Mouse (Mus musculus): ENCODE measurements at regions not wholly inside any gene's neighbourhood (a gene's known extent, or its start where the extent isn't known, plus 50 kb on each side); places are given as distances from the start of the nearest gene placed in this dataset.
"Not testable (repeated sequence)": the region's sequence is repeated elsewhere in the genome, so short reads cannot be mapped to it uniquely, and the experiment has no call there.

DNA sequence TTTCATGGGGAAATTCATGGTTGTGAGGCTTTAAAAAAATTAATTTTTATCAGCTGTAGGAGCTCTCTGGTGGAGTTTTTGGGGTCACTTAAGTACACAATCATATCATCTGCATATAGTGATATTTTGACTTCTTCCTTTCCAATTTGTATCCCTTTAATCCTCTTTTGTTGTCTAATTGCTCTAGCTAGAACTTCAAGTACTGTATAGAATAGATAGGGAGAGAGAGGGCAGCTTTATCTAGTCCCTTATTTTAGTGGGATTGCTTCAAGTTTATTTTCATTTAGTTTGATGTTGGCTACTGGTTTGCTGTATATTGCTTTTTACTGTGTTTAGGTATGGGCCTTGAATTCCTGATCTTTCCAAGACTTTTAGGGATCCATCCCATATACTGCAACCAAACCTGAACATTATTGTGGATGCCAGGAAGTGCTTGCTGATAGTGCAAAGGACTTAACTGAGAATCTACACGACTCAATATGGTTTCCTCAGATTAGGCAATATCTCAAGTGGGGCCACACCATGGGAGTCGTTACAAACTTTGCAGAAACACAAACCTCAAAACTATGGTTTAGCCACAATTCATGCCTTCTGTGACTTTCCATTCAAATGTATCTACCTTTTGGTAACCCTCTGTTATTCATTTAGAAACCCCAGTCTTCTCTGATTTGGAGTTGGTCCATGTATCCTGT, 878.4 kb upstream of the Olfr1507 start:
- not testable (repeated sequence) for DNase-seq

DNA sequence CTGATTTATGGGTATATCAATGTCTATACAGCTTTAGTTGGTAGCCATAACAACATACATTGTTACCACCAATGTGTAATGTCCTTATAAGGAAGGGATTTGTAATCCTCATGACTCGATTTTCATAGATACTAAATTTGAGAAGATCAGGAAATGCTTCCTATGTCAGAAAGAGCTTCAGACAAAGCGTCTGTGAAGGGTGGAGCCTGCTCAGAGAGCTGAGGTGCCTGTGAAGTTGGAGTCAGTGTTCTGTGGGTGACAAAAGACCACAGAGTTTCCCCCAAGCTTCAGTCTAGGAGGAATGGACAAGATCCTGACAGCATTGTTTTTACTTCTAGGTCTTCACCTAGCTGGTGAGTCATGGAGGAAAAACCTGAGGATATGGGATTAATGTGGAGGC, 874.2 kb upstream of the Olfr1507 start:
- no peak for DNase-seq

DNA sequence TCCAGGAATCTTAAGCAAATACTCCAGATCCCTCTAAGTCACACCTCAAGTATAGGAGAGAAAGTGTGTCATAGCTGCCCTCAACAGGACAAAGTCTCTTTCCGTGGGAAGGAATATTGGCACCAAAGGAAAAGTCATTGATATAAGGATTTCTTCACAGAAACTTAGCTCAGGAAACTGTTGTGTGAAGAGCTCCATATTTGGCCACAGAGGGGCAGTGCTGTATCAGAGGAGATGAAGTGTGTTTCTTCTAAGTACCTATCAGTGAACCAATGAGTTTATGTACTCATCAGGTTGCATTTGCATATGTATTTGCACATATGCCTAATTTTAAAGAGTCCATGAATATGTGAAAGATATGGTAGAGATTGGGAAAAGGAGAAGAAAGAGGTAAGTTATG, 871.9 kb upstream of the Olfr1507 start:
- not testable (repeated sequence) for DNase-seq

DNA sequence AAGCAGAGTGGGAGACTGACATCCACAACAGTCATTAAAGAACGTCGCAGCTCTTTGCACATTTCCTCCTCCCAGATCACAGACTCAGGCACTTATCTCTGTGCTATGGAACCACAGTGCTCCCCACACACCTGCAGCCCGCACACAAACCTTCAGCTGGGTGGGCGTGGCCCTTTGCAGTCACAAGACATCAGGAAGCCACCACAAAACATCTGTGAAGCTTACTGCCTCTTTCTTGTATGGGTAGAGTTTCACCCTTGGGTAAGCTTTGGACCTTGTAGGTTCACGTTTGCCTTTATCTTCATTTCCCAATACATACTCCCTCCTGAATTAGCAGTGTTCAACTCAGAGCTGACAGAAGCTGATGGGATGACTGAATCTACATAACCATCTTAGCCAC, 868.4 kb upstream of the Olfr1507 start:
- DNase-seq = not testable (repeated sequence)

DNA sequence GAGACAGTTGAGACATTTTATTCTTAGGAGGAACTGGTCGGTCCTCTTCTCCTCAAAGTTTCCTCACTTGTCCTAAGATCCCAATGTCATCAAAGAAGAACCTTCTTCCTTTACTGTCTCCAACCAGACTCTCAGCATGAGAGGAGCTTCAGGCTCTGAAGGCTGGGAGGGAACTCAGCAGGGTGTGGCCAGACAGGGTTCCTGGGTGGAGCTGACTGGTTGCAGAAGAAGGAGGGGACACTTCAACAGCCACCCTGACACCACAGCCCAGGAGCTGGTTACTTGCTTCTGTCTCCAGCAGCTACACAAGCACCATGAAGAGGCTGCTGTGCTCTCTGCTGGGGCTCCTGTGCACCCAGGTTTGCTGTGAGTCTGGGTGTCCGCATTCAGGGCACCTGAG, 866.5 kb upstream of the Olfr1507 start:
- not testable (repeated sequence) for DNase-seq

DNA sequence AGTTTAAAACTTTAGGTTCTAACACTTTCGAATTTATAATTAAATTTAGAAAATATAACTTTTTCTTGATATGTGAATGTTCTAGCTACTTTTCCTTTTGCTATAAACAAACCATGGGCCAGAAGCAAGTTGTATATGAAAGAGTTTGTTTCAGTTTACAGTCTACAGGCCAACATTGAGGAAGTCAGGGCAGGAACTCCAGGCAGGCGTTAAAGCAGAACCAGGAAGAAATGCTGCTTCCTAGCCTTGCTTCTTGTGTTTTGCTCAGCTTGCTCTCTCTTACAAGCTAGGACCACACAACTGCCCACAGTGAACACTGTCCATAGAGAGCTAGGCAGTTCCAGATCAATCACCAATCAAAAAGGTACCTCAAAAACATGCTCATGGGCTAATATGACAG, 861.9 kb upstream of the Olfr1507 start:
- DNase-seq = not testable (repeated sequence)

DNA sequence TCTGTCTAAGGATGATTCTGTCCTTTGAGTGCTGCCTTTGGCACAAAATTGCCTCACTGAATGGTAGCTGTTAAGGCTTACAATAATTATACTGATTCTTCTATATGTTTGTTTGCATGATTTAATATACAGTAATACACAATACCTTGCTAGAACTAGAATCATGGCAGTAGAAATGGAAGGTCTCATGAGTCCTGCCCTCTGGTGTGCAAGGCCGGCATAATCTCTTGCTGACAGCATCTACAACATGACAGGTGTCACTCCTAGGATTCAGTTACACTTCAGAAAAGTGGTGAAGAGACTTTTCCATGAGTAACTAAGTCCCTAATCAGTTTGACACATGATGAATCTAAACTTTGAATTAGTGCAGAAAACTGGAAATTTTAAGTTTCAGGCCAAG, 861.2 kb upstream of the Olfr1507 start:
- not testable (repeated sequence) for DNase-seq

DNA sequence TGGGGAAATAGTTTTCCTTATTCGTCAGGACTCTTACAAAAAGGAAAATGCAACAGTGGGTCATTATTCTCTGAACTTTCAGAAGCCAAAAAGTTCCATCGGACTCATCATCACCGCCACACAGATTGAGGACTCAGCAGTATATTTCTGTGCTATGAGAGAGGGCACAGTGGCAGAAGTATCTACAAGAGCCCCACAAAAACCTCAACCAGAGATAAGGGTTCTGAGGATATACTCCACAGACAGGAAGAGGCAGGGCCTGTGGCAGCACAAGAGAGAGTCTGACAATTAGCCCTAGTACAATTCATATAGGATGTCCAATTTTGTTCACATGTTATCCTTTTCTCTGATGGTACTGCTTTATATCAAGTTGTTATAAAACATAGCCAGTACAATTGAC, 855.9 kb upstream of the Olfr1507 start:
- not testable (repeated sequence) for DNase-seq

DNA sequence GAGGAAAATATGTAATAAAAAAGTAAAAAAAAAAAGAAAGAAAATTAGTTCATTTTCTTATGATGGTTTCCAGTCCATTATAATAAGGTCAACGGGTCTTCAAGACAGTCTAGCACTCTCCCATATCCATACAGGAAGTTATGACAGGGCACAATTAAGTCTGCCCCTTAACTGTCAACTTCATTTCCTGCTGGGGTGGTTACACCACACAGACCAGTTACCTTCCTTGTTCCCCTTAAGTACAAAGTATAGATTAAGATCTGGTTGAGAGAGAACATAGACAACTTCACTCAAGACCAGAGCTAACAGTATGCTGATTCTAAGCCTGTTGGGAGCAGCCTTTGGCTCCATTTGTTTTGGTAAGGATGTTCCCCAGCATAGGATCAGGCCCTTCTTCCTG, 855.2 kb upstream of the Olfr1507 start:
- DNase-seq = not testable (repeated sequence)

DNA sequence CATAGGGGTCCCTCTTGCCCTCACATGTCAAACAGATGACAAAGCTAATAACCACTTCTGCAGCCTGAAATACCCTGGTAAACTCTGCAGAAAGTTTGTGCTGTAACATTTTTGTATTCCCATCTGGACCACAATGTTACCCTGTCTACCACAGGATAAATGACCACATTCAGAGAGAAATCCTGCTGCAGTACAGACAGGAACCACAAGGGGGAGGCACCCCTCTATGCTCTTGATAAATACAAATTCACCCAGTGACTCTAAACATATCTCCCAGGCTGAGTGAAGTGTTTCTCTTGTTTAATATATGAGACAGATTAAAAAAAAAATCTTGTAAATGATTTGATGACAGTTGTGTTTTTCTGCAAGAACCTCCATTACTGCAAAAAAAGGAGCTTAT, 853.6 kb upstream of the Olfr1507 start:
- not testable (repeated sequence) for DNase-seq

DNA sequence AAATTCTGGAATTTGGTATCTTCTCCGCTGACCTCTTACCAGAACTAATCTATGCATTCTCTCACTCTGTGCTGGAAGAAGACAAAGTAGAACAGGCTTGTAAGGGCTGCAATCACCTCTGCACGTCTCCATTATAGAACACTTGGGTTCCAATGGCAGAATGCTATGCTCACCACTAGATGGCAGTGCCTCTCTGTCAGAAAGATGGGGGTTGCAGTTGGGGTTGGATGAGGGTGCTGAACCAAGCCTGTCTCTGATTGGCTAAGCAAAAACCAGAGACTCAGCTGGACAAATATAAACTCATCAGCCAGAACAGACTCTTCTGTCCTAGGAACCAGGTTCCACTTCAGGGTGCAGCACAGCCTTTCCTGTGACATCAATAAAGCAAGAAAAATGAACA, 850.0 kb upstream of the Olfr1507 start:
- peak in 1 of 2 experiments; percentile 6 for DNase-seq

DNA sequence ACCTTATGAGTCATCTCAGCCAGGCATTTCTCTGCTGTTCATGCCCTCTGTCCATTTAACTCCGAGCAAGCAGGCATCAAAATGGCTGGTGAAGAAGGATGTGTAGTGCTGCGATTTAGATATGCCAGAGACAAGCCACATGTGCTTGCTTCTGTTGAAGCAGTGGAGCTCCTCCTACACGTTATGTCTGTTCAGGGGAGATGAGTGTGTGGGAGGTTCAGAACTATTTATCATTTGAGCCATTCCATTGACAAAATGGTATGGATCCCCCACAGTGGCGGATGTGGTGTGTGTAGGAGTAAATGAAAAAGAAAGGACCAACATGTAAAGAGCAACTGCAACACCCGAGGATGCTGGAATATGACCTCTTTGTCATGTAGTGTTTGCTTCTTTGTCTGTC, 848.3 kb upstream of the Olfr1507 start:
- DNase-seq = not testable (repeated sequence)

DNA sequence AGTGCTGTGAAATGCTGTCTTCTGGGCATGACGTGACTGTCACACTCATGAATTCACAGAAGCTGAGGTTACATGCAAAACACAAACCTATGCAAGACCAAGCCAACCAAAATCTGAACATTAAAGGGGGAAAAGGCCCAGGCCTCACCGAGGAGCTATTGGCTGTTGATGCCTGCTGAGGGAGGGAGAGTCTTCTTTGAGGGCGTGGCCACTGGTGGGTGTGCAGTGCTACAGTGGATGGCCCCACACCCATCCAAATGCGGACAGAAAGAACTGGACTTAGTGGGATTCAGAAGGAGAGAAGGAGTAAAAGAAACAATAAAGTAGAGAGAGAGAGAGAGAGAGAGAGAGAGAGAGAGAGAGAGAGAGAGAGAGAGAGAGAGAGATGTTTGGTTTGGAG, 843.6 kb upstream of the Olfr1507 start:
- DNase-seq = not testable (repeated sequence)

DNA sequence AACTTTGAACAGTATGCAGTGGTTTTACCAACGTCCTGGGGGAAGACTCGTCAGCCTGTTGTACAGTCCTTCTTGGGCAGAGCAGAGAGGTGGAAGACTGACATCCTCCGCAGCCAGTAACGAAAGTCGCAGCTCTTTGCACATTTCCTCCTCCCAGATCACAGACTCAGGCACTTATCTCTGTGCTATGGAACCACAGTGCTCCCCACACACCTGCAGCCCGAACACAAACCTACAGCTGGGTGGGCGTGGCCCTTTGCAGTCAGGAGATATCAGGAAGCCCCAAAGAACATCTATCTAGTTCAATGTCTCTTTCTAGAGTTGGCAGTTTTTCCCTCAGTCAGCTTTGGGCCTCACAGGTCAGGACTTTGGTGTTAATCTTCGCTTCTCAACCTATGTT, 841.9 kb upstream of the Olfr1507 start:
- DNase-seq = not testable (repeated sequence)

DNA sequence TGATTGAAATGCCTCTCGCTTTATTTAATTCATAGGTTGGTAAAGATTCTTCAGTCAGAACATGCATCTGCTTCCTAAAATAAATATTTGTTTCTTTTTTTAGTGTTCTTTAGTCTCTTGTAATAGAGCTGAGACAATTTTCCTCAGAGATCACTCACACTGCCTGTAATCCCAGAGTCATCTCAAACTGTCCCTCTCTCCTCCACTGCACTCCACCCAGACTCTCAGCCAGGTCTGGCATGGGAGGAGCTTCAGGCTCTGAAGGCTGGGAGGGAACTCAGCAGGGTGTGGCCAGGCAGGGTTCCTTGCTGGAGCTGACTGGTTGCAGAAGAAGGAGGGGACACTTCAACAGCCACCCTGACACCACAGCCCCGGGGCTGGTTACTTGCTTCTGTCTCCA, 841.2 kb upstream of the Olfr1507 start:
- DNase-seq = not testable (repeated sequence)

DNA sequence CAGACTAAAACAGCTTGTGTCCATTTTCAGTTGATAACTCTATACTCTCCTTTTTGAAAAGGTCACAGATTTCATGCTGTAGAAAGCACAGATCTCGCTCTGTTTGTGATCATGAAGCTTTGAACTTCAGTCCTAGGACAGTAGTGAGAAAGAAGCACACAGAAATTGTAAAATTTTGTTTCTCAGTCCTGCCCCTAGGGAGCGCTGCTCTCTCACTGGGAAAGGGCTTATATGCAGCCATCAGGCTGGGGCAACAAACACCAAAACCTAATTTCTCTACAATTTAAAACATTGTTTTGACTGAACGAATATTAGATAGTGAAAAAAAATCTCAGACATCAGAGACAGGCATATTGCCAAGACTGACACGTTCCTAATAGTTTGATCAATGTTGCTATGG, 838.9 kb upstream of the Olfr1507 start:
- DNase-seq = not testable (repeated sequence)

DNA sequence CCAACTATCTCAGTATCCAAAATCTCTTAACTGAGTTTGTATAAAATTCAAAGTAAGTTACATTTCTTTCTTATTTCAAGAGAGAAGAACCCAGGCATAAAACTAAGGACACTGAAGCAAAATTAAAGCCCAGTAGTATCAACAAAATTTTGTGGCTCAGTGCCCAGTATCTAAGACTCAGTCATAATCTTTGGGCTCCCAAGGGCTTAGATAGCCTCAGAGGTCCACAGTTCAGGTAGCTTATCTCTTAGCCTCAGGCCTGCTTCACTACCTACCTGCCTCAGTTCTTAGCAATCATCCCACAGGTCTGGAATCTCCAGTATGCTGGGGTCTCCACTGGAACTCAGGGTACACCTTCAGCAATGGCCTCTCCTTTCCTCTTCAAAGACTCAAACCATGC, 835.6 kb upstream of the Olfr1507 start:
- DNase-seq = not testable (repeated sequence)

DNA sequence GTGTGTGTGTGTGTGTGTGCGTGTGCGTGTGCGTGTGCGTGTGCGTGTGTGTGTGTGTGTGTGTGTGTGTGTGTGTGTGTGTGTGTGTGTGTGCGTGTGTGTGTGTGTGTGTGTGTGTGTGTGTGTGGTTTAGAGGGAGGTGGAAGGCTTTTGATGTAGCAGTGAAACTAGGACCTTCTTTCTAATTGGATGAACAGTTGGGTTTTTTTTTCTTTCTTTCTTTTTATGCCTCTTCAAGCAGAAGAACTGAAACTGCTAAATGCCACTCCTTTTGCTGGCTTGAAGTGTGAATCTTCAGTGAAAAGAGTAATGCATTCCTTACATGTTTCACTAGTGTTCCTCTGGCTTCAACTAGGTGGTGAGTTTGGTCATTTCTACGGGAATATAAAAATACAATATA, 828.8 kb upstream of the Olfr1507 start:
- DNase-seq = not testable (repeated sequence)

DNA sequence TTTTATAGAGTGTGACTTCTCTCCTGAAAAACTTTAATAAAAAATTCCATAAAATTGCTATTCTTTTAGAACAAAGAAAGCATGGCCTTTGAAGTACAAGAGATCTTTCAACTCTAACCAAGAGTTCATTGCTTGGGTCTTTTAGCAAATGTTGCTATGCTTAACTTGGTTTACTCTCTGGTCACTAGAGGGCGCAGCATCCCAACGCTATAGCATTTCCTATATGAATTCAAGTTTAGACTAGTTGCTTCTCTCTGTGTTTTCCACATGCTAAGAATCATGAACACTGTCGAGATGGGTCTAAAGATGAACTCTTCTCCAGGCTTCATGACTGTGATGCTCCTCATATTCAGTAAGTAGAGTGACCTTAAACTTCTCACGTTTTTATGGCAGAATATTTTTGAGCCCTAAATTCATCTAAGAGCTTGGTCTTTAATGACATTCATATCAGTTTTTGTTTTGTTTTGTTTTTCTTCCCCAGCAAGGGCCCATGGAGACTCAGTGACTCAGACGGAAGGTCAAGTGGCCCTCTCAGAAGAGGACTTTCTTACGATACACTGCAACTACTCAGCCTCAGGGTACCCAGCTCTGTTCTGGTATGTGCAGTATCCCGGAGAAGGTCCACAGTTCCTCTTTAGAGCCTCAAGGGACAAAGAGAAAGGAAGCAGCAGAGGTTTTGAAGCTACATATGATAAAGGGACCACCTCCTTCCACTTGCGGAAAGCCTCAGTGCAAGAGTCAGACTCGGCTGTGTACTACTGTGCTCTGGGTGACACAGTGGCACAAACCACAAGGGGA, 823.2 kb upstream of the Olfr1507 start:
- DNase-seq = not testable (repeated sequence)

DNA sequence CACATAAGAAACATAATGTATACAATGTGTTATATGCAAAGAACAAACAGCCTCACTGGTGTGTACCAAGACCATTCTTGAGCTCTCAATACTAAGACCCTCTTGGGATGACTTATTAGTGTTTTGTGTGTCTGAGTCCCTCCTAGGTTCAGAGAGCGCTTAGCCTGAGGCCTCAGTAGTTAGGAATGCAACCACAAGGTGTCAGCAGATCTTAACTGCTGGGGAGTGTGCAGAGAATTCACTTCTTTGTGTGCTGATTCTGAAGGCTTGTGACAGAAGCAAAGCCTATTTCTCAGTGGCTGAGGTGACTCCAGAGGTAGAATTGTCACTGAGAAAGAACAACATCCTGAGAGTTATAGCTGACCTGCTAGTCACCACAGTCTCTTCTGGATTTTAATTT, 816.9 kb upstream of the Olfr1507 start:
- DNase-seq = peak in 1 of 2 experiments; percentile 0

DNA sequence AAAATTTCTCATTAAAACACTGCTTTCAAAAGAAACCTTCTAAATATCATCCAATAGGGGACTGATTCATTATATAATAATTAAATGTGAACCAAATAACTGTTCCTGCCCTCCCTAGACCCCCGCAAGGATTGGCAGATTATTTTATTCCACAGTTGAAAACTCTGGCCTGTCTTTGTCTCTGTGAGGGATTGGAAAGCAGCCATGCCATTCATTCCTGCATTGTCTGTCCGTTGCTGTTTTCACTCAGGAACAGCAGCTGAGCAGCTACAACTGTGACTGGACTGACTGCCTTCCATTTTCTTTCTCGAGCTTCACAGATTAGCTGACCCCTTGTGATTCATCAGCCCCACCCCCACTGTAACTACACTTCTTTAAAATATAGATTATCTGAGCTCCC, 807.6 kb upstream of the Olfr1507 start:
- DNase-seq = not testable (repeated sequence)

DNA sequence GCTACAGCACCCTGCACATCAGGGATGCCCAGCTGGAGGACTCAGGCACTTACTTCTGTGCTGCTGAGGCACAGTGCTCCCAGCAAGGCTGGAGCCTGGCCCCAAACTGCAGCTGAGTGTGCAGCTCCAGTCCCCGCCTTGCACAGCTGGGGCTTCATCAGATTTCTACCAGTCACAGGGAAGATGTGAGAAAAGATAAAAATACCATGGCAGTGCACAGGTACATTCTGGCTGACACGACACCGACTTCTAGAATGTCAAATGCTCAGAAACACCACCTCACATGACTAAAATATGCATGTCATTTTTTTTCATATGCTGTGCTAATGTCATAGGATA, 806.9 kb upstream of the Olfr1507 start:
- not testable (repeated sequence) for DNase-seq

DNA sequence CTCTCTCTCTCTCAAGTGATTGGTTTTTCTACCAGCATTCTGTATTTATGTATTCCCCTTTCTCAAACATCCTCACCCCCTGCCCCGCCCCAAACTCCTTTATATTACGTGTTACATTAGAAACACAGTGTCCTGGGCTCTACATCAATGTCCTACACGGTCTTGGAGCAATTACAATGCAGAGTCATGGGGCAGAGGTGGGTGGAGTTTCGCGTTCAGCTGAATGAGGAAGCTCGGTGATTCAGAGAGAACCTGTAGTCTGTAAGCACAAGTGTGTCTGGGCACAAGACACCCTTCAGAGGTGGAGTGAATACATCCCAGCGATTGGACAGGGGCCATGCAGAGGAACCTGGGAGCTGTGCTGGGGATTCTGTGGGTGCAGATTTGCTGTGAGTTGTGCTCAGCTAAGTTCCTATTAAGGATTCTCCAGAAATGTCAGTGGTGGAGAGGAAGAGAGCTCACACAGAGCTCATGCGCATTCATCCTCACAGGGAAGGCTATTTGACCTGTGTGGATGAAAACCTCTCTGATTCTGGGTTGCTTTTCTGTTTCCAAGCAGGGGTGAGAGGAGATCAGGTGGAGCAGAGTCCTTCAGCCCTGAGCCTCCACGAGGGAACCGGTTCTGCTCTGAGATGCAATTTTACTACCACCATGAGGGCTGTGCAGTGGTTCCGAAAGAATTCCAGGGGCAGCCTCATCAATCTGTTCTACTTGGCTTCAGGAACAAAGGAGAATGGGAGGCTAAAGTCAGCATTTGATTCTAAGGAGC, 806.4 kb upstream of the Olfr1507 start:
- DNase-seq = not testable (repeated sequence)

DNA sequence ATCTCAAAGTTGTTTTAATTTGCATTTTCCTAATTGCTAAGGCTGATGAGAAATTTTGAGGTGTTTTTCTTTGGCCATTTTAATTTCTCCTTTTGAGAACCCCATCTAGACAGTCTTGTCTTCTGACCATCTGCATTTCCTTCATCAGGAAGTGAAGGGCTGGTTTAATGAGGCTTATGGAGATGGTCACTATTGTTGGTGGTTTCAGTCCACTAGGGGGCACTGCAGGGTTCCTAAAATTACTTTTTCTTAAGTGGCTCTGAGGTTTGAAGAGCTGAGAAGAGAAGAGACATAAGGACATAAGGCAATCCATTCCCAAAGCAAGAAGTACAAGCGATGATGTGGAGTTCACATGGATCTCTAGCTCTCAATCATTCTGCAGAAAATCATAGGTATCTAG, 805.6 kb upstream of the Olfr1507 start:
- DNase-seq = not testable (repeated sequence)
